Comparison of ENCODE assay signal across 9 mouse cellular contexts in the genomic region with DNA sequence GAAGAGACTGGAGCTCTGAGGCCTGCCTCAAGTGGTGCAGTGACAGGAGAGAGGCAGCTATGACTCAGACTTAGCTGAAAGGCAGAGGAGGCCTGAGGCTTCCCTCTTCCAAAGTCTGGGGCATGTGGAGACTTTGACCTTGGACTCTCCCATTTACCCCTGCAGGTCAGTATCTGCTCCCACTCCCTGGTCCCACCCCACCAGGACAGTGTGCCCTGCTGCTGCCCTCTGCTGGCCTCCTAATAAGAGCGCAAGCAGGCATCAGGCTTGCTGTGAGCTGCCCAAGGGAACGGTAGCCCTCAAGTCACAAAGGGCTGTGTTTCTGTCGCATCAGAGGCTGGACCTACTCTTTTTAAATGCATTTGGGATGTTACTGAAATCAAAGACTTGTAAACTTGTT. TPM values are rescaled to one million over a fixed set of nuclear protein-coding genes. Genes with fewer than 3 reads are reported as not detected.
A peak's percentile ranks its signal among the peaks of the same experiment; 100 is the strongest.
DNase-seq lines count a peak whose midpoint lies in the region; ATAC-seq and TF ChIP-seq lines count a peak whose summit lies in the region.
"Had no signal": no experiment of that assay in that cellular context is flagged by ENCODE, and none has a peak within 500 bp of the region (broad histone marks: within the 10 kb centered on the region; RNA-seq: fewer than 3 reads in every experiment).

No protein-coding gene starts in this region.

- H3K4me2 ChIP-seq in hindbrain, postnatal 0 days (ENCODE audit: low read depth, low read length) = no peak overlapping the region
- no peak overlapping the region for H3K4me2 ChIP-seq in hindbrain, embryonic 14.5 days (replicated peaks)
- H3K4me2 ChIP-seq: limb, embryonic 13.5 days had no signal

- no peak overlapping the region for H3K4me3 ChIP-seq in hindbrain, postnatal 0 days (ENCODE audit: low read length)
- no peak overlapping the region for H3K4me3 ChIP-seq in hindbrain, embryonic 14.5 days (replicated peaks; ENCODE audit: low read length)
- no peak overlapping the region for H3K4me3 ChIP-seq in ES-E14 (ENCODE audit: insufficient read depth in 1 of 2, low read depth in 1 of 2, low read length in 2 of 2, poor library complexity in 1 of 2, severe bottlenecking in 1 of 2)
- H3K4me3 ChIP-seq: limb, embryonic 13.5 days had no signal

- DNase-seq in hindbrain, postnatal 0 days (ENCODE audit: low spot score) = peak; percentile 46
- no peak for DNase-seq in hindbrain, embryonic 14.5 days (ENCODE audit: low spot score)
- DNase-seq in 416B (ENCODE audit: low read depth) (peak; percentile 62), ES-E14 (ENCODE audit: low read depth, low spot score) (peak; percentile 66)
- DNase-seq in forelimb bud, embryonic 11.5 days (ENCODE audit: low read depth, low spot score) = peak; percentile 33
- DNase-seq in frontal cortex, postnatal 25 days (ENCODE audit: low spot score in 2 of 2) = no peak
- DNase-seq in natural killer cell, adult 2 months (ENCODE audit: low spot score in 2 of 2) = no peak

- H3K4me1 ChIP-seq in hindbrain, postnatal 0 days (ENCODE audit: insufficient read depth, low read length) = 0 out of 2 replicates have a peak, but pooled peaks cover 4% of the 10 kb centered on the region
- 0 out of 2 replicates have a peak, but pooled peaks cover 6% of the 10 kb centered on the region for H3K4me1 ChIP-seq in hindbrain, embryonic 14.5 days (replicated peaks; ENCODE audit: control insufficient read depth, insufficient read depth, low read length)
- H3K4me1 ChIP-seq in ES-E14 (ENCODE audit: control insufficient read depth in 2 of 2, insufficient read depth in 2 of 2, low read length in 2 of 2, poor library complexity in 1 of 2) = peaks cover 2 to 6% of the 10 kb centered on the region in 2 experiments; a peak in 3 of 4 replicates

- 14% methylated on average over 3 of the region's 3 CpGs for WGBS in hindbrain, postnatal 0 days
- WGBS in hindbrain, embryonic 14.5 days = 24% methylated on average over 3 of the region's 3 CpGs

- H3K36me3 ChIP-seq in hindbrain, postnatal 0 days (ENCODE audit: insufficient read depth, low read length) = no peaks in the 10 kb centered on the region
- H3K36me3 ChIP-seq in hindbrain, embryonic 14.5 days (replicated peaks; ENCODE audit: control insufficient read depth, insufficient read depth) = no peaks in the 10 kb centered on the region
- no peaks in the 10 kb centered on the region for H3K36me3 ChIP-seq in ES-E14 (ENCODE audit: control insufficient read depth, insufficient read depth, low read length, poor library complexity, severe bottlenecking)
- H3K36me3 ChIP-seq: limb, embryonic 13.5 days had no signal

- ATAC-seq in hindbrain, postnatal 0 days = no peak
- ATAC-seq in hindbrain, embryonic 14.5 days (ENCODE audit: low FRiP score) = no peak
- peak; percentile 41 for ATAC-seq in megakaryocyte, adult 5-6 weeks (ENCODE audit: poor library complexity, severe bottlenecking)

- no peaks in the 10 kb centered on the region for H3K27me3 ChIP-seq in hindbrain, postnatal 0 days (ENCODE audit: insufficient read depth, low read length)
- H3K27me3 ChIP-seq in hindbrain, embryonic 14.5 days (ENCODE audit: control insufficient read depth, insufficient read depth, low read length) = 0 out of 2 replicates have a peak, but pooled peaks cover 6% of the 10 kb centered on the region

- H3K9me3 ChIP-seq in hindbrain, postnatal 0 days (ENCODE audit: low read length) = no peaks in the 10 kb centered on the region
- no peaks in the 10 kb centered on the region for H3K9me3 ChIP-seq in hindbrain, embryonic 14.5 days (ENCODE audit: control insufficient read depth, low read length)
- H3K9me3 ChIP-seq in ES-E14 (ENCODE audit: control insufficient read depth, insufficient read depth, low read depth, low read length) = no peaks in the 10 kb centered on the region
- H3K9me3 ChIP-seq: limb, embryonic 13.5 days had no signal

- no peak overlapping the region for H3K9ac ChIP-seq in hindbrain, postnatal 0 days (replicated peaks; ENCODE audit: low read length)
- no peak overlapping the region for H3K9ac ChIP-seq in hindbrain, embryonic 14.5 days
- H3K9ac ChIP-seq in ES-E14 (ENCODE audit: insufficient read depth, low read depth, low read length, poor library complexity, severe bottlenecking) = no peak overlapping the region
- H3K9ac ChIP-seq: limb, embryonic 13.5 days had no signal

- TF ChIP-seq CTCF in hindbrain, postnatal 0 days (IDR thresholded peaks at IDR 0.05; ENCODE audit: low read depth) = peak; percentile 76

- no peak overlapping the region for H3K27ac ChIP-seq in hindbrain, postnatal 0 days
- no peak overlapping the region for H3K27ac ChIP-seq in hindbrain, embryonic 14.5 days
- H3K27ac ChIP-seq in ES-E14 (ENCODE audit: insufficient read depth, low read depth, low read length, poor library complexity, severe bottlenecking) = no peak overlapping the region
- H3K27ac ChIP-seq: limb, embryonic 13.5 days had no signal

- in situ Hi-C loops in ES-E14 (cut with MboI; ENCODE audit: low sequenced_read_pairs in 2 of 2, unreplicated experiment in 2 of 2) = loop anchor here (5.0 kb wide), 1 partner anchor 154 kb away; a partner anchor contains a TSS

TF ChIP-seq in ES-E14, 5 proteins besides CTCF, POLR2A, EP300 and RAD21:
- TF ChIP-seq ZC3H11A (IDR thresholded peaks at IDR 0.05; ENCODE audit: borderline replicate concordance, low read depth, low read length) = peak; percentile 48; the same call in 1 of the 2 replicates
- no peak for TF ChIP-seq MAFK (IDR thresholded peaks at IDR 0.05; ENCODE audit: insufficient read depth, low read depth, low read length)

RNA-seq across cellular contexts. Expression of a gene that starts 14.2 kb away (rescaled TPM):
- 0.58 TPM in 1 of 2 replicates, not detected in the other for total RNA-seq in hindbrain, postnatal 0 days (2014; rRNA removed)
- polyA plus RNA-seq in hindbrain, postnatal 0 days (2015; fragmentation: Nextera tagmentation; extraction: Ambion mirVana) = 0.11 and 0.14 TPM in 2 replicates
- polyA plus RNA-seq in hindbrain, embryonic 14.5 days (2014; fragmentation: Nextera tagmentation; extraction: Ambion mirVana) = not detected in 2 replicates
- total RNA-seq in ES-E14 (2012; rRNA removed) = not detected in 2 replicates
- total RNA-seq in megakaryocyte, adult 5-6 weeks (2015) = not detected in 2 replicates
- not detected in 2 replicates for total RNA-seq in megakaryocyte, adult 5-6 weeks (2017)
- polyA plus RNA-seq: limb, embryonic 13.5 days had no signal

RNA-seq across cellular contexts. Expression of a gene that starts 16.2 kb away (rescaled TPM):
- 30.7 and 44.6 TPM in 2 replicates for total RNA-seq in hindbrain, postnatal 0 days (2014; rRNA removed)
- 31.5 and 32.1 TPM in 2 replicates for polyA plus RNA-seq in hindbrain, postnatal 0 days (2015; fragmentation: Nextera tagmentation; extraction: Ambion mirVana)
- 15.0 and 15.9 TPM in 2 replicates for polyA plus RNA-seq in hindbrain, embryonic 14.5 days (2014; fragmentation: Nextera tagmentation; extraction: Ambion mirVana)
- total RNA-seq in ES-E14 (2012; rRNA removed) = 13.6 and 32.9 TPM in 2 replicates
- 7.5 and 11.1 TPM in 2 replicates for total RNA-seq in megakaryocyte, adult 5-6 weeks (2015)
- total RNA-seq in megakaryocyte, adult 5-6 weeks (2017) = 23.5 and 26.1 TPM in 2 replicates

Comparison
In these comparisons a context has a peak if more than half of its experiments do, and no peak if none do; other contexts are left out.
1. DNase-seq: peak in hindbrain, postnatal 0 days (single experiment), 416B (single experiment), ES-E14 (single experiment) and forelimb bud, embryonic 11.5 days (single experiment); none in hindbrain, embryonic 14.5 days (single experiment), frontal cortex, postnatal 25 days (0 of 2) and natural killer cell, adult 2 months (0 of 2).